Mouse (Mus musculus): Measurements from ENCODE around the gene Shmt1. TPM values are rescaled to one million over a fixed set of nuclear protein-coding genes. Genes with fewer than 3 reads are reported as not detected.
A peak's percentile ranks its signal among the peaks of the same experiment; 100 is the strongest.
"Not testable (repeated sequence)": the region's sequence is repeated elsewhere in the genome, so short reads cannot be mapped to it uniquely, and the experiment has no call there.

The Shmt1 gene
- 36.4 and 44.4 TPM in 2 replicates for polyA plus RNA-seq (2014; fragmentation: Nextera tagmentation; extraction: Ambion mirVana)

- not testable (repeated sequence) for H3K27me3 ChIP-seq (ENCODE audit: control insufficient read depth, insufficient read depth, low read length); ATAC-seq (replicated peaks; ENCODE audit: insufficient number of reproducible peaks, low FRiP score, low TSS enrichment); H3K36me3 ChIP-seq (ENCODE audit: control insufficient read depth, insufficient read depth, low read length); H3K27ac ChIP-seq (ENCODE audit: low read depth, low read length); H3K9me3 ChIP-seq (replicated peaks; ENCODE audit: control insufficient read depth, low read length)
- WGBS (ENCODE audit: insufficient replicate concordance): 25% methylated on average over 6 of the region's 6 CpGs
- peak within 1 kb of the TSS; percentile 76 for H3K4me2 ChIP-seq
- H3K4me3 ChIP-seq (ENCODE audit: low read depth, low read length): peak within 1 kb of the TSS; percentile 47
- H3K4me1 ChIP-seq (ENCODE audit: control insufficient read depth, insufficient read depth, low read length): peaks cover 23% of the 10 kb centered on the region
- peak within 1 kb of the TSS; percentile 65 for H3K9ac ChIP-seq (ENCODE audit: low read depth, low read length)
Observed at GRCm38 (mm10) chr11:60811618-60812017, at the start of gene Shmt1. TSS of gene Shmt1 (minus strand) at chr11:60811718.

- no peaks in the 10 kb centered on the region for H3K9me3 ChIP-seq (replicated peaks; ENCODE audit: control insufficient read depth, low read length)
- H3K36me3 ChIP-seq (ENCODE audit: control insufficient read depth, insufficient read depth, low read length): peaks cover 10% of the 10 kb centered on the region
- H3K4me1 ChIP-seq (ENCODE audit: control insufficient read depth, insufficient read depth, low read length): no peaks in the 10 kb centered on the region
- H3K9ac ChIP-seq (ENCODE audit: low read depth, low read length): no peak overlapping the region
- no peaks in the 10 kb centered on the region for H3K27me3 ChIP-seq (ENCODE audit: control insufficient read depth, insufficient read depth, low read length)
- no peak overlapping the region for H3K27ac ChIP-seq (ENCODE audit: low read depth, low read length)
- WGBS (ENCODE audit: insufficient replicate concordance): 68% methylated on average over 3 of the region's 3 CpGs
- H3K4me3 ChIP-seq (ENCODE audit: low read depth, low read length): no peak overlapping the region
- ATAC-seq (replicated peaks; ENCODE audit: insufficient number of reproducible peaks, low FRiP score, low TSS enrichment): no peak
- no peak overlapping the region for H3K4me2 ChIP-seq
Observed at GRCm38 (mm10) chr11:60856587-60856986, 45.1 kb upstream of the Shmt1 start.

GRCm38 (mm10) chr11:60845415-60845814, 33.9 kb upstream of the Shmt1 start:
- ATAC-seq (replicated peaks; ENCODE audit: insufficient number of reproducible peaks, low FRiP score, low TSS enrichment): no peak
- 81% methylated on average over 5 of the region's 5 CpGs for WGBS (ENCODE audit: insufficient replicate concordance)
- H3K27me3 ChIP-seq (ENCODE audit: control insufficient read depth, insufficient read depth, low read length): no peaks in the 10 kb centered on the region
- H3K4me3 ChIP-seq (ENCODE audit: low read depth, low read length): no peak overlapping the region
- H3K9ac ChIP-seq (ENCODE audit: low read depth, low read length): no peak overlapping the region
- no peaks in the 10 kb centered on the region for H3K9me3 ChIP-seq (replicated peaks; ENCODE audit: control insufficient read depth, low read length)
- H3K4me1 ChIP-seq (ENCODE audit: control insufficient read depth, insufficient read depth, low read length): no peaks in the 10 kb centered on the region
- peaks cover 8% of the 10 kb centered on the region for H3K36me3 ChIP-seq (ENCODE audit: control insufficient read depth, insufficient read depth, low read length)
- H3K4me2 ChIP-seq: no peak overlapping the region
- no peak overlapping the region for H3K27ac ChIP-seq (ENCODE audit: low read depth, low read length)

GRCm38 (mm10) chr11:60843412-60843811, 31.9 kb upstream of the Shmt1 start:
- WGBS (ENCODE audit: insufficient replicate concordance): 83% methylated on average over 5 of the region's 5 CpGs
- ATAC-seq (replicated peaks; ENCODE audit: insufficient number of reproducible peaks, low FRiP score, low TSS enrichment): no peak
- H3K4me2 ChIP-seq: no peak overlapping the region
- H3K27me3 ChIP-seq (ENCODE audit: control insufficient read depth, insufficient read depth, low read length): no peaks in the 10 kb centered on the region
- no peak overlapping the region for H3K9ac ChIP-seq (ENCODE audit: low read depth, low read length)
- H3K4me1 ChIP-seq (ENCODE audit: control insufficient read depth, insufficient read depth, low read length): no peaks in the 10 kb centered on the region
- 0 out of 2 replicates have a peak, but pooled peaks cover 5% of the 10 kb centered on the region for H3K36me3 ChIP-seq (ENCODE audit: control insufficient read depth, insufficient read depth, low read length)
- no peaks in the 10 kb centered on the region for H3K9me3 ChIP-seq (replicated peaks; ENCODE audit: control insufficient read depth, low read length)
- H3K4me3 ChIP-seq (ENCODE audit: low read depth, low read length): no peak overlapping the region
- H3K27ac ChIP-seq (ENCODE audit: low read depth, low read length): no peak overlapping the region

- no peak overlapping the region for H3K27ac ChIP-seq (ENCODE audit: low read depth, low read length)
- H3K4me2 ChIP-seq: no peak overlapping the region
- H3K27me3 ChIP-seq (ENCODE audit: control insufficient read depth, insufficient read depth, low read length): no peaks in the 10 kb centered on the region
- H3K9ac ChIP-seq (ENCODE audit: low read depth, low read length): no peak overlapping the region
- 0 out of 2 replicates have a peak, but pooled peaks cover 2% of the 10 kb centered on the region for H3K36me3 ChIP-seq (ENCODE audit: control insufficient read depth, insufficient read depth, low read length)
- no peak overlapping the region for H3K4me3 ChIP-seq (ENCODE audit: low read depth, low read length)
- H3K4me1 ChIP-seq (ENCODE audit: control insufficient read depth, insufficient read depth, low read length): no peaks in the 10 kb centered on the region
- no peaks in the 10 kb centered on the region for H3K9me3 ChIP-seq (replicated peaks; ENCODE audit: control insufficient read depth, low read length)
- WGBS (ENCODE audit: insufficient replicate concordance): 78% methylated on average over 12 of the region's 12 CpGs
- no peak for ATAC-seq (replicated peaks; ENCODE audit: insufficient number of reproducible peaks, low FRiP score, low TSS enrichment)
Observed at GRCm38 (mm10) chr11:60841467-60842200, 30.1 kb upstream of the Shmt1 start.

GRCm38 (mm10) chr11:60837644-60838406, 26.3 kb upstream of the Shmt1 start:
- Histone ChIP-seq H3K9ac (ENCODE audit: low read depth, low read length) (no peak overlapping the region), H3K36me3 (ENCODE audit: control insufficient read depth, insufficient read depth, low read length) (no peaks in the 10 kb centered on the region), H3K4me3 (ENCODE audit: low read depth, low read length) (no peak overlapping the region), H3K27ac (ENCODE audit: low read depth, low read length) (no peak overlapping the region), H3K4me1 (ENCODE audit: control insufficient read depth, insufficient read depth, low read length) (no peaks in the 10 kb centered on the region), H3K4me2 (no peak overlapping the region), H3K9me3 (replicated peaks; ENCODE audit: control insufficient read depth, low read length) (no peaks in the 10 kb centered on the region), H3K27me3 (ENCODE audit: control insufficient read depth, insufficient read depth, low read length) (no peaks in the 10 kb centered on the region)
- 91% methylated on average over 10 of the region's 10 CpGs for WGBS (ENCODE audit: insufficient replicate concordance)
- no peak for ATAC-seq (replicated peaks; ENCODE audit: insufficient number of reproducible peaks, low FRiP score, low TSS enrichment)

GRCm38 (mm10) chr11:60836897-60837296, 25.4 kb upstream of the Shmt1 start:
- ATAC-seq (replicated peaks; ENCODE audit: insufficient number of reproducible peaks, low FRiP score, low TSS enrichment): no peak
- Histone ChIP-seq H3K36me3 (ENCODE audit: control insufficient read depth, insufficient read depth, low read length) (no peaks in the 10 kb centered on the region), H3K4me2 (no peak overlapping the region), H3K9ac (ENCODE audit: low read depth, low read length) (no peak overlapping the region), H3K4me3 (ENCODE audit: low read depth, low read length) (no peak overlapping the region), H3K27me3 (ENCODE audit: control insufficient read depth, insufficient read depth, low read length) (no peaks in the 10 kb centered on the region), H3K27ac (ENCODE audit: low read depth, low read length) (no peak overlapping the region), H3K9me3 (replicated peaks; ENCODE audit: control insufficient read depth, low read length) (no peaks in the 10 kb centered on the region), H3K4me1 (ENCODE audit: control insufficient read depth, insufficient read depth, low read length) (no peaks in the 10 kb centered on the region)
- 94% methylated on average over 6 of the region's 6 CpGs for WGBS (ENCODE audit: insufficient replicate concordance)

GRCm38 (mm10) chr11:60830433-60831052, 19.0 kb upstream of the Shmt1 start, which contains the start of gene Dhrs7b:
TSS of gene Dhrs7b (plus strand) at chr11:60830631.
- peak within 1 kb of the TSS; percentile 64 for H3K4me2 ChIP-seq
- no peaks in the 10 kb centered on the region for H3K9me3 ChIP-seq (replicated peaks; ENCODE audit: control insufficient read depth, low read length)
- no peaks in the 10 kb centered on the region for H3K36me3 ChIP-seq (ENCODE audit: control insufficient read depth, insufficient read depth, low read length)
- peaks cover 6% of the 10 kb centered on the region; the same call in 1 of the 2 replicates for H3K4me1 ChIP-seq (ENCODE audit: control insufficient read depth, insufficient read depth, low read length)
- peak within 1 kb of the TSS; percentile 76 for H3K9ac ChIP-seq (ENCODE audit: low read depth, low read length)
- WGBS (ENCODE audit: insufficient replicate concordance): under 1% methylated on average over 34 of the region's 34 CpGs
- peak within 1 kb of the TSS; percentile 75 for H3K4me3 ChIP-seq (ENCODE audit: low read depth, low read length)
- H3K27me3 ChIP-seq (ENCODE audit: control insufficient read depth, insufficient read depth, low read length): no peaks in the 10 kb centered on the region
- peak; percentile 88 for ATAC-seq (replicated peaks; ENCODE audit: insufficient number of reproducible peaks, low FRiP score, low TSS enrichment)
- H3K27ac ChIP-seq (ENCODE audit: low read depth, low read length): peak within 1 kb of the TSS; percentile 46
